Mouse (Mus musculus): ENCODE data around the gene Esrrg. TPM values are rescaled to one million over a fixed set of nuclear protein-coding genes. Genes with fewer than 3 reads are reported as not detected.

Esrrg gene
- polyA plus RNA-seq, 1 experiment, result 42.5 TPM

DNA sequence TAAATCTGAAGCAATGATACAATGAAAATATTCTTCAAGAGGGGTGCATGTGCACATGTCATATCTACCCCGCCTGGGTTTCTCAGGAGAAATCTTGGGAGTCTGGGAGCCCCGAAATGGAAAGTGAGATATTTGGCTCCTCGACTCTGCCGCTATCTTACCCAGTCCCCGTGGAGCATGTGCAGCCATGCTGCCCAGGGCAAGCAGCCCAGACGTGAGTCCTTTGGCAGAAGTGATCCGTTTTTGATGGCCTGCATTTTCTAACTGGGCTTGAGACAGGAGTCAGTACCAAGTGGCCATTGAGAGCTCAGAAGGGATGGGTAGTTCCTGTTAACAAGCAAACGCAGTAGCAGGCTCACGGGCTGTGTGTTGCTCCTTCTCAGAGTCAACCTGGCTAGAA, 89.6 kb downstream of the Esrrg start:
- Histone ChIP-seq H3K27me3 (ENCODE audit: control insufficient read depth, insufficient read depth, low read length) (no peaks in the 10 kb centered on the region), H3K4me3 (replicated peaks; ENCODE audit: insufficient read depth, low read depth, low read length) (no peak overlapping the region), H3K4me1 (ENCODE audit: control insufficient read depth, insufficient read depth, low read length) (no peaks in the 10 kb centered on the region), H3K27ac (ENCODE audit: insufficient read depth, low read length) (no peak overlapping the region)
- peak in 1 of 2 experiments; percentile 13 for DNase-seq
- TF ChIP-seq POLR2A (IDR thresholded peaks at IDR 0.05; ENCODE audit: borderline replicate concordance, insufficient read depth, low read length), result no peak
- WGBS, result 23% methylated on average over 9 of the region's 9 CpGs

GRCm38 (mm10) chr1:187700963-187701362, 92.4 kb downstream of the Esrrg start:
- H3K4me3 ChIP-seq (replicated peaks; ENCODE audit: insufficient read depth, low read depth, low read length), result no peak overlapping the region
- no peaks in the 10 kb centered on the region for H3K27me3 ChIP-seq (ENCODE audit: control insufficient read depth, insufficient read depth, low read length)
- H3K27ac ChIP-seq (ENCODE audit: insufficient read depth, low read length), result no peak overlapping the region
- H3K4me1 ChIP-seq (ENCODE audit: control insufficient read depth, insufficient read depth, low read length), result no peaks in the 10 kb centered on the region
- TF ChIP-seq CTCF (IDR thresholded peaks at IDR 0.05; ENCODE audit: borderline replicate concordance, insufficient read depth, low read depth, low read length) (no peak), POLR2A (IDR thresholded peaks at IDR 0.05; ENCODE audit: borderline replicate concordance, insufficient read depth, low read length) (no peak)
- no peak for DNase-seq
- 75% methylated on average over 2 of the region's 2 CpGs for WGBS

DNA sequence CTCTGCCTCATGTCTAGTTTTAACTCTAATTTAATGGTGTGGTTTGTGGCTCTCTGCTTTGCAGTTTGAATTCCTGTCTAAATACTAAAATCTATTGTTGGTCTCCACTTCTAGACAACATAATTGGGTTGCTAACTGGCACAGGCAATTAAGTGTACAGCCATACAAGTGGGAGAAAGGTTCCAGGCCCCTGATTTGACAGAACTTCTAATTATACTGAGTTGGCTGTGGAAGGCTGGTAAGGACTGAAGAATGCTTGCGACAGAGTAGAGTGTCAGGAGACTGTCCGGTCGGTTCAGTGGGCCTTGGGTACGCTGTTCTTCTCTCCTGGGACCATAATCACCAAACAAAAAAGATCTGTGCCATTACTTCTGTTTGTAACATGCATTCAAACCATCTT, 96.3 kb downstream of the Esrrg start:
- DNase-seq, result no peak
- no peaks in the 10 kb centered on the region for H3K27me3 ChIP-seq (ENCODE audit: control insufficient read depth, insufficient read depth, low read length)
- no peak overlapping the region for H3K27ac ChIP-seq (ENCODE audit: insufficient read depth, low read length)
- no peaks in the 10 kb centered on the region for H3K4me1 ChIP-seq (ENCODE audit: control insufficient read depth, insufficient read depth, low read length)
- H3K4me3 ChIP-seq (replicated peaks; ENCODE audit: insufficient read depth, low read depth, low read length), result no peak overlapping the region
- 86% methylated on average over 4 of the region's 4 CpGs for WGBS
- TF ChIP-seq POLR2A (IDR thresholded peaks at IDR 0.05; ENCODE audit: borderline replicate concordance, insufficient read depth, low read length) (no peak), CTCF (IDR thresholded peaks at IDR 0.05; ENCODE audit: borderline replicate concordance, insufficient read depth, low read depth, low read length) (no peak)

DNA sequence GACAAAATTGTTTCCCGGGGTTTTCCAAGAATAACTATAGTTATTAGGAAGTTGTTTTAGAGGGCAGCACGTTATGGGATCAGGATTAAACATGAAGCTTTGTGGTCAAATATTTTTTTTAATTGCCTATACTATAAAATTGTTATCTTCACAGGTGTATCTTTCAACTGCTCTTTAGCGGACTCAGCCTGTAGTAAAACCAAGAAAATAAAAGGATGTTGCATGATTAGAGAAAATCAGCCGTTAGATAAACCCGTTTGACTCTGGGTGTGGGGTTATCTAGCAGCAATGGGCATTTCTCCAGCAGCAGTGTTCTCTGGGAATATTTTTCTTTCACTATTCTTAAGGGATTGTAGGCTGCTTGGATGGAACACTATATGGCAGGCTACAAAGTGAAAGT, 96.8 kb downstream of the Esrrg start:
- Histone ChIP-seq H3K27ac (ENCODE audit: insufficient read depth, low read length) (no peak overlapping the region), H3K4me3 (replicated peaks; ENCODE audit: insufficient read depth, low read depth, low read length) (no peak overlapping the region), H3K27me3 (ENCODE audit: control insufficient read depth, insufficient read depth, low read length) (no peaks in the 10 kb centered on the region), H3K4me1 (ENCODE audit: control insufficient read depth, insufficient read depth, low read length) (no peaks in the 10 kb centered on the region)
- TF ChIP-seq CTCF (IDR thresholded peaks at IDR 0.05; ENCODE audit: borderline replicate concordance, insufficient read depth, low read depth, low read length) (no peak), POLR2A (IDR thresholded peaks at IDR 0.05; ENCODE audit: borderline replicate concordance, insufficient read depth, low read length) (no peak)
- DNase-seq, result no peak
- 89% methylated on average over 5 of the region's 5 CpGs for WGBS

- Histone ChIP-seq H3K27me3 (ENCODE audit: control insufficient read depth, insufficient read depth, low read length) (no peaks in the 10 kb centered on the region), H3K27ac (ENCODE audit: insufficient read depth, low read length) (no peak overlapping the region), H3K4me1 (ENCODE audit: control insufficient read depth, insufficient read depth, low read length) (no peaks in the 10 kb centered on the region), H3K4me3 (replicated peaks; ENCODE audit: insufficient read depth, low read depth, low read length) (no peak overlapping the region)
- peak in 1 of 2 experiments; percentile 11 for DNase-seq
- TF ChIP-seq CTCF (IDR thresholded peaks at IDR 0.05; ENCODE audit: borderline replicate concordance, insufficient read depth, low read depth, low read length), result no peak
- 35% methylated on average over 6 of the region's 6 CpGs for WGBS
These were observed 97.5 kb downstream of the Esrrg start for GRCm38 (mm10) chr1:187706046-187706445.

DNA sequence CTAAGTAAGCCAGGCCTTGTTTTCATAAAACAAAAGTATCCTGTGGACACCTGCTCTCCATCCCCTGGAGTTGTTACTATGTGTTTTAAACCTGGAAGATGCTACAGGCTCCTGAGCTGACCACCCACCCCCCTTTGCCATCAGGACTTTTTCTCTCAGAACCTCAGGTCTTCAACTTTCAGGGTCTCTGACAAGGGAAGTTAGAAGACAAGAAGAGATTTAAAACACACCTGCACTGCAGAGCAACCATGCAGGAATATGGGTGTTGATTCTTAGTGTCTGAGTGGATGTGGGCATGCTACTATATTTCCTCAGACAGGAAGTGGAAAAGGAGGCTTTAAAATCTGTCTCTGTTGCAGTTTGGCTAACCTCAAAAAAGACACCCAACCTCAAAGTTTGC, 98.6 kb downstream of the Esrrg start:
- Histone ChIP-seq H3K27me3 (ENCODE audit: control insufficient read depth, insufficient read depth, low read length) (no peaks in the 10 kb centered on the region), H3K4me1 (ENCODE audit: control insufficient read depth, insufficient read depth, low read length) (no peaks in the 10 kb centered on the region), H3K27ac (ENCODE audit: insufficient read depth, low read length) (no peak overlapping the region), H3K4me3 (replicated peaks; ENCODE audit: insufficient read depth, low read depth, low read length) (no peak overlapping the region)
- TF ChIP-seq CTCF (IDR thresholded peaks at IDR 0.05; ENCODE audit: borderline replicate concordance, insufficient read depth, low read depth, low read length) (no peak), POLR2A (IDR thresholded peaks at IDR 0.05; ENCODE audit: borderline replicate concordance, insufficient read depth, low read length) (no peak)
- DNase-seq, result no peak

DNA sequence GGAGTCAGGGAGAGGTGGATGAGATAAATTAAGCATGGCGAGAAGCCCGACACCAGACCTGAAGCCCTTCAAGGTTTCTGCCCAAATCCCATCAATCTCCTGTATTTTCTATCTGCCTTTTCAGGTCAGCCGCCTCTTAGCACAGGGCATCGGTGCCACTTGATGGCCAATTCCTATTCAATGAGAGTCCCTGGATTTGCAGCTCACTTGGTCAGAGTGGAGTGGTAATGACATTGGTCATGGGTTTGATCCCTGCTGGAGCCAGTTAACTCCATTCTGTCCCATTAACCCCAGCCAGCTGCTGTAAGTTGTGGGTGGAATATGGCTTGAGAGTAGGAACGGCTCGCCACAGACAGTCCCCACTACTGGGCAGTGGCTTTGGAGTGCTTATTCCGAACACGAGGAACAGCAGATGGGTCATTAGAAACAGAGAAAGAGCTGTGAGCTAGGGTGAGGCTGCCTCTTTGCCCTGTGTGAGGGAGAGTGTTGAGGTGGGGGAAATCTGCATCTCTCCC, 101.9 kb downstream of the Esrrg start:
- DNase-seq, result no peak
- TF ChIP-seq POLR2A (IDR thresholded peaks at IDR 0.05; ENCODE audit: borderline replicate concordance, insufficient read depth, low read length) (no peak), CTCF (IDR thresholded peaks at IDR 0.05; ENCODE audit: borderline replicate concordance, insufficient read depth, low read depth, low read length) (no peak)
- Histone ChIP-seq H3K27me3 (ENCODE audit: control insufficient read depth, insufficient read depth, low read length) (no peaks in the 10 kb centered on the region), H3K4me3 (replicated peaks; ENCODE audit: insufficient read depth, low read depth, low read length) (no peak overlapping the region), H3K4me1 (ENCODE audit: control insufficient read depth, insufficient read depth, low read length) (no peaks in the 10 kb centered on the region), H3K27ac (ENCODE audit: insufficient read depth, low read length) (no peak overlapping the region)
- 63% methylated on average over 8 of the region's 8 CpGs for WGBS

DNA sequence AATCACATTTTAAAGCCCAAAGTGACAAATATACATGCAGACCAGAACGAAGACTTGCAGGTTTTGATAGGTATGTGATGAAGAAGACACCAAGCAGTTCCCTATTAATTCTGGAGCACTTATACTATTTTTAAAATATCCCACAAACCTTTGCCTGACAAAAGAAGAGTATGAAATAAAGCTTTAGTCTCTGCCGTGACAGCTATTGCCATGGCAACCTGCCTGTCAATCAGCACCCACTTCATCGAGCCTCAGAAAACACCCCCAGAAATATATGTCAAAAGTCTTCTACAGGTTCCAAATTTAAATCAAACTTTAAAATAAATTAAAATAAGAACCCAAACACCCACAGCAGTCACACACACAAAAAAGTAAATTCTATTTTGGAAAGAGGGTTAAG, 112.4 kb downstream of the Esrrg start:
- Histone ChIP-seq H3K27me3 (ENCODE audit: control insufficient read depth, insufficient read depth, low read length) (no peaks in the 10 kb centered on the region), H3K4me3 (replicated peaks; ENCODE audit: insufficient read depth, low read depth, low read length) (no peak overlapping the region), H3K4me1 (ENCODE audit: control insufficient read depth, insufficient read depth, low read length) (no peaks in the 10 kb centered on the region), H3K27ac (ENCODE audit: insufficient read depth, low read length) (no peak overlapping the region)
- DNase-seq, result no peak
- 48% methylated on average over 3 of the region's 3 CpGs for WGBS
- no peak for TF ChIP-seq CTCF (IDR thresholded peaks at IDR 0.05; ENCODE audit: borderline replicate concordance, insufficient read depth, low read depth, low read length)
- TF ChIP-seq POLR2A (IDR thresholded peaks at IDR 0.05; ENCODE audit: borderline replicate concordance, insufficient read depth, low read length), result no peak

Data from cerebellum, adult 2 months (tissue).